Mouse (Mus musculus): ENCODE data around the gene Gdf9. TPM values are rescaled to one million over a fixed set of nuclear protein-coding genes. Genes with fewer than 3 reads are reported as not detected.

Gdf9 gene
- polyA plus RNA-seq, 1 experiment from 2014 or later = 3.1 TPM

- ATAC-seq (ENCODE audit: insufficient number of reproducible peaks, insufficient read depth, low FRiP score, low TSS enrichment, low read depth) = no peak
- 6% methylated on average over 55 of the region's 55 CpGs for WGBS
- peaks cover 77% of the 10 kb centered on the region for H3K27me3 ChIP-seq
These were observed 33.0 kb downstream of the Gdf9 start for GRCm38 (mm10) chr11:53463551-53464424.

DNA sequence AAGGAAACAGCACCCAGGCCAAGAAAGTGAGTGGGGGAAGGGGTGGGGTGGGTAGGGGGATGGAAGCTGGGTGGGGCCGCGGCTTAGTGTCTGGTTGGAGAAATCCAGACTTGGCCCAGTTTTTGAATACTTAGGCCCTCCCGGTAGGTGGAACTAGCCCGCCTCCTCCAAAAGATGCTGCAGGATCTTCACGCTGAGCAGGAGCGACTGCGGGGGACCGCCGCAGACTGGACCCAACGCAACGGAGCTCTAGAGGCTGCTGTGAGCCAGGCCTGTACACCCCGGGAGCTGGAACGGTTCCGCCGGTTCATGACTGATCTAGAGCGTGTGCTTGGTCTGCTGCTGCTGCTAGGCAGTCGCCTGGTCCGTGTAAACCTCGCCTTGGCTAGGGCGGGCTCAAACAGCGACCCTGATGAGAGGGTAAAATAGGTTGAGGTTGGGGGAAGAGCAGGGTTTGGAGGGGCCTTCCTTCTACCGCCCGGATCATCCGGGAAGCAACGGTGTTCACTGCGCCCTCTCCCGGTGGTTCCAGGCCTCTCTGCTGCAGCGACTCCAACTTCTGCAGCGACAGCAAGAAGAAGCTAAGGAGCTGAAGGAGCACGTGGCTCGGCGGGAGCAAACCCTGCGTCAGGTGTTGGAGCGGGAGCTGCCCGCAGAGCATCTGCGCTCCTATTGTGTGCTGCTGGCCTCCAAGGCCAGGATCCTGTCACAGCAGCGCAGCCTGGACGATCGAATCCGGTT, 35.6 kb downstream of the Gdf9 start:
- Histone ChIP-seq H3K4me1 (peaks cover 43% of the 10 kb centered on the region), H3K4me2 (peak overlapping the region; percentile 67), H3K36me3 (0 out of 2 replicates have a peak, but pooled peaks cover 3% of the 10 kb centered on the region), H3K27ac (no peak overlapping the region), H3K27me3 (peaks cover 86% of the 10 kb centered on the region), H3K9me3 (no peaks in the 10 kb centered on the region), H3K9ac (peak overlapping the region; percentile 63), H3K4me3 (peak overlapping the region; percentile 41)
- no peak for ATAC-seq (ENCODE audit: insufficient number of reproducible peaks, insufficient read depth, low FRiP score, low TSS enrichment, low read depth)
- WGBS = 7% methylated on average over 40 of the region's 40 CpGs

More at GRCm38 (mm10) chr11:53463551-53464424, 33.0 kb downstream of the Gdf9 start:
- H3K4me1 ChIP-seq = peaks cover 28% of the 10 kb centered on the region
- no peak overlapping the region for H3K27ac ChIP-seq
- 0 out of 2 replicates have a peak, but pooled peaks cover 3% of the 10 kb centered on the region for H3K36me3 ChIP-seq
- peak overlapping the region; percentile 60 for H3K9ac ChIP-seq
- peak overlapping the region; percentile 42 for H3K4me3 ChIP-seq
- peak overlapping the region; percentile 74 for H3K4me2 ChIP-seq
- no peaks in the 10 kb centered on the region for H3K9me3 ChIP-seq

DNA sequence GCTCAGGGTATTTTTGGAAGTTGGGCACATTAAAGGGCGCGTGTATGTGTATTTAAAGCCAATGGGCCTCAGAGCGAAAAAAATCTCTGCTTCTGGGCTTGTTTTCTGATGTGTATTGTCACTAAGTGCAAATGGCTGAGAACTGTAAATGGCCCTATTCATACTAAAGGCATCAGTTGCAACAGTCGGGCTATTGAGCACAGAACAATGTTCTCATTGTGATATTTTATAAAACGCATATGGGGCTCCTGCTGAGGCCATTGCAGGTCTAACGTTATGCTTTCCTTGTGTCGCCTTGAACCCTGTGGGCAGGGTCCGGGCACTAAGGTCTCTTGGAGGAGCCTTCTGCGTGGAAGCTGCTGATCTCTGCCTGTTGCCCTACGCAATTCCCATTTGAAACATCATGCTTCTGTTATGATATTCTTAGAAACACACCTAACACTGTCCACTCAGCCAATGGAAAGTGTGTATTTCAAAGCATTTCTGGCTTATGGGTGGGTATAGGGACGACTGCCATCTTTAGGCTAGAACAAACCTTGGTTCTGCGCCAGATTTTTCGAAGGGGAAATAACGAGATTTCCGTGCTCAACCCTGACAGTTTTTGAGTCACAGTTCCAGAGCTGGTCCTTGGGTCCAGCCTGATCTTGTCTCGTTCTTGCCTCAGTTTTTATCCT, 38.6 kb downstream of the Gdf9 start:
- Histone ChIP-seq H3K9me3 (no peaks in the 10 kb centered on the region), H3K4me3 (peak overlapping the region; percentile 23), H3K27ac (peak overlapping the region; percentile 48), H3K9ac (peak overlapping the region; percentile 32; the same call in 1 of the 2 replicates), H3K4me2 (peak overlapping the region; percentile 52), H3K4me1 (peaks cover 28% of the 10 kb centered on the region), H3K27me3 (peaks cover 77% of the 10 kb centered on the region), H3K36me3 (0 out of 2 replicates have a peak, but pooled peaks cover 3% of the 10 kb centered on the region)
- no peak for ATAC-seq (ENCODE audit: insufficient number of reproducible peaks, insufficient read depth, low FRiP score, low TSS enrichment, low read depth)
- 18% methylated on average over 16 of the region's 16 CpGs for WGBS

GRCm38 (mm10) chr11:53469968-53470695, 39.3 kb downstream of the Gdf9 start, which contains the start of gene Gm9837:
Gene Gm9837, minus strand, starts transcription at chr11:53470479.
- peak; percentile 77 for ATAC-seq (ENCODE audit: insufficient number of reproducible peaks, insufficient read depth, low FRiP score, low TSS enrichment, low read depth)
- Histone ChIP-seq H3K4me2 (peak within 1 kb of the TSS; percentile 52), H3K4me1 (peaks cover 28% of the 10 kb centered on the region), H3K9ac (peak within 1 kb of the TSS; percentile 47; the same call in 1 of the 2 replicates), H3K27me3 (peaks cover 77% of the 10 kb centered on the region), H3K36me3 (0 out of 2 replicates have a peak, but pooled peaks cover 3% of the 10 kb centered on the region), H3K27ac (peak within 1 kb of the TSS; percentile 48), H3K9me3 (no peaks in the 10 kb centered on the region), H3K4me3 (peak within 1 kb of the TSS; percentile 23)
- WGBS = 2% methylated on average over 29 of the region's 29 CpGs

DNA sequence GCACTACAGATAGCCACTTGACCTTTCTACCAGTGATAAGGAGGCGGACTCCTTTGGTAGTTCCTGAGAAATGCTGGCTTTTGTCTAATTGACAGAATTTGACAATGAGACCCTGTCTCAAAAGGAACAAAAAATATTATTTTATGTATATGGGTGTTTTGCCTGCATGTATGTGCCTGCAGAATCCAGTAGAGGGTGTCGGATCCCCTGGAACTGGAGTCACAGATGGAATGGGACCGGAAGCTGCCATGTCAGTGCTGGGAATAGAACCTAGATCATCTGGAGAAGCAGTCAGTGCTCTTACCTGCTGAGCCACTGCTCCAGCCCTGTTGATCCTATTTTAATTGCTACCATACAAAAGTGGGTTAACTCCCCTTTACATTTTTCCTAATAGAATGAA, 41.9 kb downstream of the Gdf9 start:
- H3K27me3 ChIP-seq = peaks cover 74% of the 10 kb centered on the region
- no peak overlapping the region for H3K4me2 ChIP-seq
- H3K9ac ChIP-seq = no peak overlapping the region
- no peaks in the 10 kb centered on the region for H3K36me3 ChIP-seq
- no peaks in the 10 kb centered on the region for H3K9me3 ChIP-seq
- ATAC-seq (ENCODE audit: insufficient number of reproducible peaks, insufficient read depth, low FRiP score, low TSS enrichment, low read depth) = no peak
- H3K4me1 ChIP-seq = peaks cover 23% of the 10 kb centered on the region
- H3K27ac ChIP-seq = no peak overlapping the region
- H3K4me3 ChIP-seq = no peak overlapping the region
- 75% methylated on average over 3 of the region's 3 CpGs for WGBS

DNA sequence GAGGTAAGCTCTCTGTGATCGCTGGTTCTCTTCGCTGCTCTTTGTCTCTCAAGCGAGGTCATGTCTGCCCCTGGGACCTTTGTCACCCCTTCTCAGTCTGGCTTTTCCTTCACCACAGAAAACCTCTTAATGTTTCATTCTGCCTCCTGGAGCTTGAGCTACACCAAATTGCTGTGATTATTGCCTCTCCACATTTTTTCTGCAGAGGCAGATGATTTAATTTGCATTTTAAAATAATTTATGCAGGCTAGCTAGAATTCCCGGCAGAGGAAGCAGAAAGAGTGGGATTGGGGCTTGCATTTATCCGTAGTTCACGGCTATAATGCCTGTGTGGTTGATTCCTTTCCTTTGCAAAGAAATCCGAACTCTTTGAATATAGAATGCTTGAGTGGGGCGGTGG, 44.8 kb downstream of the Gdf9 start:
- ATAC-seq (ENCODE audit: insufficient number of reproducible peaks, insufficient read depth, low FRiP score, low TSS enrichment, low read depth) = no peak
- Histone ChIP-seq H3K9me3 (no peaks in the 10 kb centered on the region; the same call in 1 of the 2 replicates), H3K27ac (no peak overlapping the region), H3K9ac (no peak overlapping the region), H3K27me3 (peaks cover 87% of the 10 kb centered on the region), H3K4me3 (no peak overlapping the region), H3K4me2 (peak overlapping the region; percentile 39), H3K4me1 (peaks cover 32% of the 10 kb centered on the region), H3K36me3 (no peaks in the 10 kb centered on the region)
- 20% methylated on average over 8 of the region's 8 CpGs for WGBS

GRCm38 (mm10) chr11:53477833-53478232, 47.0 kb downstream of the Gdf9 start:
- H3K27ac ChIP-seq = no peak overlapping the region
- peak overlapping the region; percentile 46; the same call in 1 of the 2 replicates for H3K4me3 ChIP-seq
- no peaks in the 10 kb centered on the region for H3K36me3 ChIP-seq
- H3K27me3 ChIP-seq = peaks cover 91% of the 10 kb centered on the region
- no peaks in the 10 kb centered on the region; the same call in 1 of the 2 replicates for H3K9me3 ChIP-seq
- no peak overlapping the region for H3K9ac ChIP-seq
- peaks cover 25% of the 10 kb centered on the region for H3K4me1 ChIP-seq
- WGBS = 14% methylated on average over 7 of the region's 7 CpGs
- 0 out of 2 replicates have a peak overlapping the region, but pooled peaks have one; percentile 75 for H3K4me2 ChIP-seq
- ATAC-seq (ENCODE audit: insufficient number of reproducible peaks, insufficient read depth, low FRiP score, low TSS enrichment, low read depth) = no peak

DNA sequence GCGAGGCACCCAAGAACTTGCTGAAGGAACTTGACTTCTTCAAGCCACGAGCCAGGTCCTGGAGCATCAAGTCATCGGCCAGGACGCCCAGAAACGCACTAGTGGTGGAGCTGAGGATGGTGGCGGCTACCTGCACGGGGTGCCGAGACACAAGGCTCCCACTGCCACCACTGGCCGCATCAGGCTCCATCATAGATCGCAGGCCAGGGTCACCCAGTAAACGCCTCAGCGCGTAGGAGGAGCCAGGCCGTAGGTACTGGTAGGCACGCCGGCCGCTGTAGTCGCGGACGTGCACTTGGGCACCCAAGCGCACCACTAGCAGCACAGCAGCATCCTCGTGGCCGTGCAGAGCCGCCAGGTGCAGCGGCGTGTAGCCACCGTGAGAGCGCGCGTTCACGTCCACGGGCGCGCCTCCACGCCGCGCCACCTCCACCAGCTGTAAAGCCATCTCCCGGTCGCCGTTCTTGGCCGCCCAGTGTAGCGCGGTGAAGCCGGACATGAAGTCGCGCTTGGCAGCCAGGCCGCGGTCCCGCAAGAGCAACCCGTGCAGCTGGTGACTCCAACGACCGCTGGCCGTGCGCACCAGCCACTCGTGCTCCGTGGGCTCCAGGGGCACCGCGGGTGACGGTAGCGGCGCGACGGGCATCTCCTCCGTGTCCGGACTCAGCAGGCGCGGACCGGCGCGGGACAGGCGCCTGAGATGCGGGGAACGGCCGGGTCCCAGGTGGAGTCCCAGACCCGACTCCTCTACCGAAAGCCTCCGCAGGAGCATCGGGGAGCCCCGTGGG, 47.8 kb downstream of the Gdf9 start:
- Histone ChIP-seq H3K27ac (no peak overlapping the region), H3K27me3 (peaks cover 86% of the 10 kb centered on the region), H3K36me3 (no peaks in the 10 kb centered on the region), H3K4me3 (peak overlapping the region; percentile 46), H3K9ac (peak overlapping the region; percentile 53), H3K4me2 (peak overlapping the region; percentile 75), H3K4me1 (peaks cover 25% of the 10 kb centered on the region), H3K9me3 (no peaks in the 10 kb centered on the region; the same call in 1 of the 2 replicates)
- ATAC-seq (ENCODE audit: insufficient number of reproducible peaks, insufficient read depth, low FRiP score, low TSS enrichment, low read depth) = no peak
- WGBS = 4% methylated on average over 78 of the region's 79 CpGs

- ATAC-seq (ENCODE audit: insufficient number of reproducible peaks, insufficient read depth, low FRiP score, low TSS enrichment, low read depth) = no peak
- no peak overlapping the region for H3K27ac ChIP-seq
- H3K9me3 ChIP-seq = no peaks in the 10 kb centered on the region; the same call in 1 of the 2 replicates
- 1% methylated on average over 62 of the region's 62 CpGs for WGBS
- H3K9ac ChIP-seq = peak overlapping the region; percentile 53
- H3K4me2 ChIP-seq = peak overlapping the region; percentile 75
- peak overlapping the region; percentile 46 for H3K4me3 ChIP-seq
- no peaks in the 10 kb centered on the region for H3K36me3 ChIP-seq
- H3K4me1 ChIP-seq = peaks cover 25% of the 10 kb centered on the region
- H3K27me3 ChIP-seq = peaks cover 79% of the 10 kb centered on the region
These were observed 48.5 kb downstream of the Gdf9 start for GRCm38 (mm10) chr11:53479171-53479782.

Data from embryonic facial prominence, embryonic 13.5 days (tissue).